Mouse (Mus musculus) liver, embryonic 11.5 days (tissue): ENCODE data around the gene Eps15l1. TPM values are rescaled to one million over a fixed set of nuclear protein-coding genes. Genes with fewer than 3 reads are reported as not detected.

ENCODE experiments used
- ATAC-seq: fragments of 200-750 bp; cut with Nextera tagmentation; replicated peaks from 2 replicates; pipeline ENCODE4 v1.8.0; 2017; ENCODE audit warnings: moderate number of reproducible peaks, mild to moderate bottlenecking, moderate TSS enrichment, moderate library complexity; ENCODE audit not compliant: low FRiP score
- DNase-seq: peaks from one replicate; pipeline ENCODE4 v3.0.0-alpha.2; 2017; ENCODE audit warnings: low spot score
- H3K27ac ChIP-seq: fragments of 300-500 bp; sonication (generic); 2 replicates; pipeline ENCODE4 v1.5.1; 2014; ENCODE audit warnings: mild to moderate bottlenecking, low read depth, low read length, control low read depth
- H3K27me3 ChIP-seq: fragments of 300-500 bp; sonication (generic); replicated peaks from 2 replicates; pipeline ENCODE4 v1.6.1; 2014; ENCODE audit warnings: low read length, mixed read lengths; ENCODE audit not compliant: control insufficient read depth, insufficient read depth
- H3K36me3 ChIP-seq: fragments of 300-500 bp; sonication (generic); 2 replicates; pipeline ENCODE4 v1.6.1; 2014; ENCODE audit warnings: mild to moderate bottlenecking, low read length, moderate library complexity, mixed read lengths; ENCODE audit not compliant: control insufficient read depth, insufficient read depth
- H3K4me1 ChIP-seq: fragments of 300-500 bp; sonication (generic); replicated peaks from 2 replicates; pipeline ENCODE4 v1.6.1; 2014; ENCODE audit warnings: low read length, mixed read lengths; ENCODE audit not compliant: control insufficient read depth, insufficient read depth
- H3K4me2 ChIP-seq: fragments of 300-500 bp; sonication (generic); 2 replicates; pipeline ENCODE4 v1.6.1; 2014; ENCODE audit warnings: mild to moderate bottlenecking, control low read depth, moderate library complexity
- H3K4me3 ChIP-seq: fragments of 300-500 bp; sonication (generic); 2 replicates; pipeline ENCODE4 v1.5.1; 2014; ENCODE audit warnings: low read depth, low read length, control low read depth
- H3K9ac ChIP-seq: fragments of 300-500 bp; sonication (generic); 2 replicates; pipeline ENCODE4 v1.6.1; 2014; ENCODE audit warnings: low read depth, low read length, control low read depth
- H3K9me3 ChIP-seq: fragments of 300-500 bp; sonication (generic); 2 replicates; pipeline ENCODE4 v1.6.1; 2016; ENCODE audit warnings: low read length, inconsistent platforms, mixed read lengths; ENCODE audit not compliant: control insufficient read depth
- WGBS: fragments of 180-500 bp; shearing (Covaris S2); extraction: QIAGEN DNeasy Blood & Tissue Kit; methylation state at CpG from one replicate; pipeline ENCODE4 v1.1.7; 2014; 5-methylcytosine and 5-hydroxymethylcytosine counted together
- polyA plus RNA-seq: library from polyadenylated mRNA; unstranded; fragments of >200 nt; fragmentation: Nextera tagmentation; extraction: Ambion mirVana; gene quantifications from 2 replicates; pipeline ENCODE4 v1.2.1, GENCODE M21; 2014

Eps15l1 gene
- polyA plus RNA-seq, 1 experiment from 2014 or later: 45.8 TPM

GRCm38 (mm10) chr8:72319397-72319796 lies 101.9 kb downstream of the Eps15l1 start:
- H3K4me2 ChIP-seq: peak overlapping the region; percentile 99
- no peak for DNase-seq
- no peaks in the 10 kb centered on the region for H3K36me3 ChIP-seq
- peaks cover 35% of the 10 kb centered on the region for H3K27me3 ChIP-seq
- H3K4me3 ChIP-seq: peak overlapping the region; percentile 64
- under 1% methylated on average over 45 of the region's 48 CpGs for WGBS
- no peaks in the 10 kb centered on the region for H3K9me3 ChIP-seq
- H3K27ac ChIP-seq: no peak overlapping the region; the same call in 1 of the 2 replicates
- ATAC-seq: peak; percentile 3; the same call in 1 of the 2 replicates
- peak overlapping the region; percentile 67 for H3K9ac ChIP-seq
- H3K4me1 ChIP-seq: peaks cover 8% of the 10 kb centered on the region

- H3K27ac ChIP-seq: peak within 1 kb of the TSS; percentile 52
- peaks cover 35% of the 10 kb centered on the region for H3K27me3 ChIP-seq
- under 1% methylated on average over 46 of the region's 46 CpGs for WGBS
- peak within 1 kb of the TSS; percentile 67 for H3K9ac ChIP-seq
- ATAC-seq (peak; percentile 93), DNase-seq (peak; percentile 96)
- H3K4me3 ChIP-seq: peak within 1 kb of the TSS; percentile 64
- no peaks in the 10 kb centered on the region for H3K36me3 ChIP-seq
- no peaks in the 10 kb centered on the region for H3K9me3 ChIP-seq
- peak within 1 kb of the TSS; percentile 99 for H3K4me2 ChIP-seq
- H3K4me1 ChIP-seq: peaks cover 8% of the 10 kb centered on the region
These were observed 102.4 kb downstream of the Eps15l1 start, which contains the start of gene Klf2 for GRCm38 (mm10) chr8:72318801-72319322. Klf2 (plus strand) TSS chr8:72319033.

- Histone ChIP-seq H3K9me3 (no peaks in the 10 kb centered on the region), H3K4me3 (no peak overlapping the region), H3K27ac (0 out of 2 replicates have a peak overlapping the region, but pooled peaks have one; percentile 52), H3K36me3 (no peaks in the 10 kb centered on the region), H3K27me3 (peaks cover 31% of the 10 kb centered on the region), H3K4me2 (no peak overlapping the region), H3K9ac (no peak overlapping the region), H3K4me1 (peaks cover 15% of the 10 kb centered on the region)
- no peak for DNase-seq
- 39% methylated on average over 5 of the region's 5 CpGs for whole genome bisulfite sequencing
- ATAC-seq: no peak
These were observed 103.4 kb downstream of the Eps15l1 start for GRCm38 (mm10) chr8:72317741-72318301.

GRCm38 (mm10) chr8:72316053-72316695 lies 105.1 kb downstream of the Eps15l1 start:
- Histone ChIP-seq H3K4me2 (no peak overlapping the region), H3K9ac (no peak overlapping the region), H3K27me3 (peaks cover 24% of the 10 kb centered on the region), H3K36me3 (no peaks in the 10 kb centered on the region), H3K27ac (no peak overlapping the region), H3K4me1 (peaks cover 17% of the 10 kb centered on the region), H3K9me3 (no peaks in the 10 kb centered on the region), H3K4me3 (no peak overlapping the region)
- no peak for DNase-seq
- no peak for ATAC-seq
- 54% methylated on average over 10 of the region's 10 CpGs for WGBS

GRCm38 (mm10) chr8:72312926-72313518 lies 108.2 kb downstream of the Eps15l1 start:
- no peak for ATAC-seq
- no peaks in the 10 kb centered on the region for H3K36me3 ChIP-seq
- 31% methylated on average over 3 of the region's 3 CpGs for WGBS
- no peak overlapping the region for H3K27ac ChIP-seq
- no peak overlapping the region for H3K4me3 ChIP-seq
- H3K27me3 ChIP-seq: no peaks in the 10 kb centered on the region
- H3K9ac ChIP-seq: no peak overlapping the region
- peaks cover 10% of the 10 kb centered on the region; the same call in 1 of the 2 replicates for H3K4me1 ChIP-seq
- H3K9me3 ChIP-seq: no peaks in the 10 kb centered on the region
- no peak overlapping the region for H3K4me2 ChIP-seq
- no peak for DNase-seq

GRCm38 (mm10) chr8:72310849-72311506 lies 110.3 kb downstream of the Eps15l1 start:
- Histone ChIP-seq H3K4me2 (no peak overlapping the region), H3K27ac (no peak overlapping the region), H3K9me3 (no peaks in the 10 kb centered on the region), H3K36me3 (no peaks in the 10 kb centered on the region), H3K4me3 (no peak overlapping the region), H3K9ac (no peak overlapping the region), H3K4me1 (peaks cover 10% of the 10 kb centered on the region; the same call in 1 of the 2 replicates), H3K27me3 (no peaks in the 10 kb centered on the region)
- WGBS: 72% methylated on average over 8 of the region's 8 CpGs
- ATAC-seq (no peak), DNase-seq (no peak)

GRCm38 (mm10) chr8:72308276-72308675 lies 113.0 kb downstream of the Eps15l1 start:
- Histone ChIP-seq H3K9me3 (no peaks in the 10 kb centered on the region), H3K36me3 (no peaks in the 10 kb centered on the region), H3K4me2 (no peak overlapping the region), H3K9ac (no peak overlapping the region), H3K4me1 (peaks cover 7% of the 10 kb centered on the region; the same call in 1 of the 2 replicates), H3K27me3 (no peaks in the 10 kb centered on the region), H3K27ac (no peak overlapping the region), H3K4me3 (no peak overlapping the region)
- ATAC-seq (no peak), DNase-seq (no peak)
- 71% methylated on average over 6 of the region's 6 CpGs for WGBS

GRCm38 (mm10) chr8:72306913-72307312 lies 114.3 kb downstream of the Eps15l1 start:
- Histone ChIP-seq H3K9me3 (no peaks in the 10 kb centered on the region), H3K27ac (no peak overlapping the region), H3K27me3 (no peaks in the 10 kb centered on the region), H3K4me3 (no peak overlapping the region), H3K4me1 (no peaks in the 10 kb centered on the region), H3K9ac (no peak overlapping the region), H3K36me3 (no peaks in the 10 kb centered on the region), H3K4me2 (no peak overlapping the region)
- DNase-seq (no peak), ATAC-seq (no peak)
- 84% methylated on average over 5 of the region's 5 CpGs for WGBS
